Mouse (Mus musculus) left cerebral cortex, postnatal 36 days (tissue): ENCODE data around the gene Mpped1. TPM values are rescaled to one million over a fixed set of nuclear protein-coding genes. Genes with fewer than 3 reads are reported as not detected.

ENCODE experiments used
- DNase-seq, 2 experiments: peaks; one replicate each; pipeline ENCODE4 v3.0.0; 2021 to 2022; ENCODE audit warnings: low spot score in 2 of 2, mixed read lengths in 1 of 2
- intact Hi-C: fragments of 180-260 bp; cut with DNase I; formaldehyde crosslinking; loops from one replicate; pipeline ENCODE4 v1.15.1; 2025
- total RNA-seq, 2 experiments: library from RNA; stranded (reverse); gene quantifications; 2 replicates each; pipeline ENCODE4 v1.2.3; 2021

Mpped1 gene
- total RNA-seq, 2 experiments from 2014 or later = 194 to 214 TPM

DNA sequence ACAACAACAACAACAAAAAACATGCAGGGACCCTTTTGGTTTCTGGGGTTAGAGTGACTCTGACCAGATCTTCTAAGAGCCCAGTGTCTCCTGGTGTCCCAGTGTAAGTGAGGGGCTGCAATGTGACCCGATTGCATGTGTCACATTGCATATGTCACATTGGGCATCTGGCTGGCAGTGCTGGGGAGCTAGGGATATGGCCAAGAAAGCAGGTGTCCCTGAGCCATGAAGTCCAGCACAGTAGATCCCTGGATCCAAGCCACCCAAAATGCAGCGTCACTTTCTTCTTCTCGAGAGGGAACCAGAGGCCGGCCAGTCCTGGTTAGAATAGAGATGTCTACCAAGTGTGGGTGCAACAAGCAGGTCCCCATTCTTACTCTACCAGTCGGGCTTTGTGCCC, 86.4 kb downstream of the Mpped1 start:
- intact Hi-C loops = no loop called here
- DNase-seq = no peak

DNA sequence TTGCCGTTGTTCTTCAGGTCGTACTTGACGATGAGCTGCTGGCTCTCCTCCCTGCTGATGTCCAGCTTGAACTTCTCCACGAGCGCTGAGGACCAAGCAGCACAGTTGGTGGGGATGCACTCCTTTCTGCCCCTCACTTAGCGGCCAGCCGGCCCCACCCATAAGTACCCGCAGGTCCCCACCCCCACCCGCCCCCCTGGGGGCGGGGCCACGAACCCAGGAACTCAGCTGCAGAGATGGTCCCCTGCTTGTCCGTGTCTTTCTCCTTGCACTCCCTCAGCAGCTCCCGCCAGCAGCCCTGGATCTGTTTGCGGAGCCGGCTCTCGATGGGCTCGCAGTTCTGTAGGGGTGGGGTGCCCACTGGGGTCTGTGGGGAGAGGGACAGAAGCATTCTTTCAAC, 91.7 kb downstream of the Mpped1 start:
- intact Hi-C loops = no loop called here

DNA sequence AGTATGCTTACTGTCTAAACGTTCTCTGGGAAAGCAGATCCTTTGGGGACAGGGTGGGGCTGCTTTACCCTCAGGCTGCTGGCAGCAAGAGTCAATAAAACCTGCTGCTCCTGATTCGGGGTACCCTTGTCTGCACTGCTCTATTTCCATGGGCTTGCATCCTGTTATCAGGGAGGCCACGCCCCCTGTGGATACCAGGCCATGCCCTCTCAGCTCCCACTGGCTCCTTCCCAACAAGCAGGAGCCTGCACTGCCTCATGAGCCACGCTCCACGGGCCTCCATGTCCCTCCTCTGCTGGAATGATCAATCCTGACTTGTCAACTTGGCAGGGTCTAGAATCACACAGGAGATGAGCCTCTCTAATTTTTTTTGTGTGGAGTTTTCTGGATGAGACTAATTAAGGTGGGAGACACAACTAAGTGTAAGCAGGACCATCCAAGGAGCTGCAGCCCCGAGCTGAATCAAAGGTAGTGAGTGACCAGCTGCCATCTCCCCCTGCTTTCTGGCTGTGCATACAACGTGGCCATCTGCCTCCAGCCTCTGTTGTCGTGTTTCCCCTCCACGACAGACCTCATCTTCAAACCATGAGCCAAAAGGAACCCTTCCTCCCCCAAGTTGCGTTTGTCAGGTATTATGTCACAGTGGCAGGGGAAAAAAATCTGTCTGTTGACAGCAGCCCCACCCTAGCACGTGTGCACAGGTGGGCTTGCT, 98.0 kb downstream of the Mpped1 start:
- DNase-seq = no peak
- intact Hi-C loops = no loop called here

More for the DNA sequence above, 91.7 kb downstream of the Mpped1 start:
- no peak for DNase-seq

DNA sequence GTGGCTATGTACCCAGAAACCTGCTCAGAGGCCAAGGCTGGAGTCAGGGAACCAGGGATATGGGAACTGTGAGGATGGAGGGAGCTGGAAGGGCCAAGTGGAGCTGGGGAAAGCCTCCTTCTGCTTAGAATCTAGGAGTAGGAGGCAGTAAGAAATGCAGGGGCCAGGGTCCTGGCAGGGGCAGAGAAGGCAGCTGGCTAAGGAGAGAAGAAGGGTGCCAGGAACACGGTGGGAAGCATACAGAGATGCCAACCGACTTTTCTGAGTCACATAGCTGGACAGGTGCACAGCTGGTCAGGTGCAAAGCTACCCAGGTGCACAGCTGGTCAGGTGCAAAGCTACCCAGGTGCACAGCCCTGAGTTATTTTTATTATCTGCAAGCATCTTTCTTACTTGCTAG, 98.6 kb downstream of the Mpped1 start:
- no peak for DNase-seq
- intact Hi-C loops = no loop called here

DNA sequence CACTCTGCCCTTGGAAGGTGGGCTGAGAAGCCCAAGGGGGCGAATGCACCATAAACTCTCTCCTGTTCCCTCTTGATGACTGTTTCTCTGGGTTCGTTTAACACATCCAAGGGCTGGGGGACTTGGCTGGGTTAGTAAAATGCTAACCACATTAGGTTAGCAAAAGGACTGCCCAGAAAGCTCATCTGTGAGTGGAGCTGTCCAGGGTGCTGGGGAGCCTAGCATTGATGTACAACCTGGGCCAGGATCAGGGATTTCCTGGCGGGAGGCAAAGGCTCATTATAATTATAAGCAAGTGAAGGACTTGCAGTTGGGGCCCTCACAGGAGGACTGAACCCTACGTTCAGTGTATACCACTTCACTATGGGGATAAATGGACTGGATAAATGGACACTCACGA, 100.6 kb downstream of the Mpped1 start:
- intact Hi-C loops = no loop called here
- no peak for DNase-seq

DNA sequence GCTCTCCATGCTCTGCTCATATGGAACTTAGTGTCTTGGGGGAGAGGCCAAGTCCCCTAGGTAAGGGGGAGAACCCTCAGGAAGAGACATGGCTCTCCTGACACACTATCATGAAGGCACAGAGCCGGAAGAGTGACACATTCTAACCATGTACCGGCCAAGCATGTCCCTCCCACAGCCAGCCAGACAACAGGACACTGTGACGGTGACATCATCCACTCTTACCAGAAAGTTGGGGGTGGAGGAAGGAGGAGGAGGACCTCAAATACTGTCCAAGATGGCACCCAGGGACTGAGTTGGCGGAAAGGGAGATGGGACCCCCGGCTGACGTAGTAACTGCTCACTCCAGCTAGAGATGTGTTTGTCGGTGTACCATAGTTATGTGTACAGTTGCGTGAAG, 104.6 kb downstream of the Mpped1 start:
- no peak for DNase-seq
- intact Hi-C loops = no loop called here

DNA sequence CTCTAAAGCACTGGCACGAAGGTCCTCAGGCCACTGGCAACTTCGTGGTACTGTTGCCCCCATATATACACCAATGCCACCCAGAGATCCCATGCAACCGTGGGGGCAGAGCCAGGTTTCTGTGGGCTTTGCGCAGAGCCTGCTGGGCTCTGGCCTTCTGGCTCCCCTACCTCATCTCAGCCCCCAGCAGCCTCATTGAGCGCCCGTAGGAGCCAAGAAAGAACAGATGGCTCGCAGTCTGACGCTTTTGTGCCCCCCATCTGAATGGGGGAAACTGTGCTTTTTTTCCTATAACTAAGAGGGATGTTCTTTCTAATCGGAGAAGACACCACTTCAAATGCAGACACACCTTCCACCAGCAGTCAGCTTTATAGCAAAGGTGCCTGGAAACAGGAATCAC, 105.0 kb downstream of the Mpped1 start:
- intact Hi-C loops = no loop called here
- DNase-seq = no peak

DNA sequence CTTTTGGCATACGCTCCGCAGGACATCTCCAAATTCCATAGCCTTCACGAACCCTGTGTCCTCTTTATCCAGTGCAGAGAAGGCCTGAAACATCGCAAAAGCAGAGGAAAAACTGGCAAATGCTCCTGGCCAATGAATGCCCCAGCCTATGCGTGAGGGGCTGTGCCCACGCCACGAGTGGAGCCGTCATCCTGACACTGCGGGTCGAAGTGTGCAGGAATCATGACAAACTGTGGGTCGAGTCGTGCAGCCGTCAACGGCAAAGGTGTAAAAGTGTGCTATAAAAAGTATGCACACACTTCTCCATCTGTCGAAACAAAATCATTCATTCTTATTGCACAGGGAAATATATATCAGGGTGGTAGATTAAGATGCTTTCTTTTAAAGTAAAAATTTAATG, 113.6 kb downstream of the Mpped1 start:
- intact Hi-C loops = no loop called here
- no peak for DNase-seq

DNA sequence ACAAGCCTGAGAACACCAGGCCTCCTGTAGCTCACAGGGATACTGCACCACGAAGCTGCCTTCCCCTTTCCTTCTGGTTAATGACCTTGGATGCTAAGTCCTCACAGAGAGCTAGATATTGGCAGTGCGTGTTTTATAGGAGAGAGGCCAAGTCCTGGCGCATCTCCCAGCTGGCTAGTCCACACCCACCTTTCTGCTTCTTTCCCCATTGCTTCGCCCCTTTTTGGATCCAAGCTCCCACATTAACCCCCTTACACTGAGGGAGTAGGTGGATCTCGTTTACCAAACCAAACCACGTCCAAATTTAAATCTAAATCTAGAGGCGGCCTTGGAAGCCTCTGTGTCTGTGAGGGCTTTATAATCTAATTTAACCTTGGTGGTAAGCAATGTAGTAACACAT, 115.0 kb downstream of the Mpped1 start:
- intact Hi-C loops = no loop called here
- DNase-seq = peak in 1 of 2 experiments; percentile 53

DNA sequence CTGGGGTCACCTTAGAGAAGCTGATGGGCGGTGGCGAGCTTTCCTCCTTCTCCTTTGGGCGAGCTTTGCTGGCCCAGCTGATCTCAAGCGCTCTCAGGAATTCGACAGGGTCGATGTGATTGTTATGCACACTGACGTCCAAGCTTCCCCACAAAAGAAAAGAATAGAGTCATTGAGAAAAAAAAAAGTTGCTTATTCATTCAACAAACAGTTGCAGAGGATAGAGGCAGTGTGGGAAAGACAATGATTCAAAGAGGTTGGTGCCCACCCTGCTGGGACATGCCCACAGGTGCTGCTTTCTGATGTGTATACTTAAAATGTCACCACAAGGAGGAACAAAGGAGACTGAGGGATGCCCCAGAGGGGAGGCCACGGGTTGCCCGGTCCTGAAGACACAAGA, 116.7 kb downstream of the Mpped1 start:
- no peak for DNase-seq
- intact Hi-C loops = no loop called here

DNA sequence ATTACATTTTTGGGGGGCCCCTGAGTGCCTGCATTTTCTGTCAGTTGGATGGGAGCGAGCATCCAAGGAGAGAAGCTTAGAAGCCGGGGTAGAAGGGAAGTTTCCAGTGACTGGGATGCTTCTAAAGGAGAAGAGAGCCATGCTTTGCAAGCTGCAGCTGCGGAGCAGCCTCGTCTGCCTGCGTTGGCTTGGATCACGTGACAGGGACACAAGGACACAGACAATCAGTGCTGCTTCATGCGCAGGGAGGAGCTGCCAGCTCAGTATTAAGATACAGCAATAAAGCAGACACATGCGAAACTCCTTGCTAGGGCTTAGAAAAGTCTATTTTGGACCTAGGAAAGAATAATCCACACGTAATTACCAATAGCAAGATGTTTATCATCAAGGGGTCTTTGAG, 118.0 kb downstream of the Mpped1 start:
- intact Hi-C loops = no loop called here
- peak; percentile 45 to 48 for DNase-seq

DNA sequence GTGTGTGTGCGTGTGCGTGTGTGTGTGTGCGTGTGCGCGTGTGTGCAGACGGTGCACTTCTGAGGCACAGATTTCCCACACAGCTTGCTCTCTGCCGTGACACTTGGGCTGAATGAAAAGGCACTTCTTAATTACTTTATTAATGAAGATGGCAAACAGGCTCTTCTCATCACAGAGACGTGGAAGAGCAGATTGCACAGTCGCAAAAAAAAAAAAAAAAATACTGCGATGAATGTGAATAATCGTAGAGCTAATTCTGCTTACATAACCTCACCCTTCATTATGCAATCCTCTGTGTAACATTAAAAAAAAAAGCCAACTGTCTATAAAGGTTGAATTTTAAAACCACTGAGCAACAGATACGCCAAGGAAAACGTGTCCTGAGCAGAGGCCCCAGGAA, 127.2 kb downstream of the Mpped1 start:
- DNase-seq = no peak
- intact Hi-C loops = no loop called here

Other genes with a start within 250 kb of the Mpped1 start
- 1 to 10 TPM; 4.5 to 5.7 TPM for gene Tspo, start 215.9 kb upstream of the Mpped1 start, total RNA-seq
- gene Mcat, start 215.7 kb upstream of the Mpped1 start, total RNA-seq = 10 to 100 TPM; 27.5 to 33.5 TPM
- gene Ttll12, start 184.3 kb upstream of the Mpped1 start, total RNA-seq = 10 to 100 TPM; 11.7 to 13.8 TPM
- 10 to 100 TPM; 68.5 to 71.1 TPM for gene Scube1, start 54.4 kb upstream of the Mpped1 start, total RNA-seq